Mouse (Mus musculus) telencephalon, adult 2 months (tissue): ENCODE data around the gene Prpsap1.
"Not testable (repeated sequence)": the region's sequence is repeated elsewhere in the genome, so short reads cannot be mapped to it uniquely, and the experiment has no call there.

ENCODE experiments used
- DNase-seq: peaks from one replicate; pipeline ENCODE4 v3.0.0-alpha.2; 2011; ENCODE audit warnings: low read depth, low spot score

Gene Prpsap1

GRCm38 (mm10) chr11:116488693-116489375, 5.2 kb downstream of the Prpsap1 start:
- no peak for DNase-seq

- DNase-seq = no peak
Observed at GRCm38 (mm10) chr11:116488207-116488606, 5.8 kb downstream of the Prpsap1 start.

- DNase-seq = no peak
Observed at GRCm38 (mm10) chr11:116484261-116484660, 9.7 kb downstream of the Prpsap1 start.

- no peak for DNase-seq
Observed at GRCm38 (mm10) chr11:116481776-116482175, 12.2 kb downstream of the Prpsap1 start.

- no peak for DNase-seq
Observed at GRCm38 (mm10) chr11:116480975-116481374, 13.0 kb downstream of the Prpsap1 start.

GRCm38 (mm10) chr11:116479832-116480231, 14.2 kb downstream of the Prpsap1 start:
- DNase-seq = no peak

- DNase-seq = no peak
Observed at GRCm38 (mm10) chr11:116478978-116479377, 15.0 kb downstream of the Prpsap1 start.

- no peak for DNase-seq
Observed at GRCm38 (mm10) chr11:116477160-116477759, 16.7 kb downstream of the Prpsap1 start.

- DNase-seq = no peak
Observed at GRCm38 (mm10) chr11:116476696-116477095, 17.3 kb downstream of the Prpsap1 start.

GRCm38 (mm10) chr11:116476041-116476440, 18.0 kb downstream of the Prpsap1 start:
- no peak for DNase-seq

- no peak for DNase-seq
Observed at GRCm38 (mm10) chr11:116472275-116472674, 21.7 kb downstream of the Prpsap1 start.

GRCm38 (mm10) chr11:116470896-116471295, 23.1 kb downstream of the Prpsap1 start:
- DNase-seq = no peak

GRCm38 (mm10) chr11:116470249-116470648, 23.8 kb downstream of the Prpsap1 start:
- DNase-seq = no peak

GRCm38 (mm10) chr11:116468338-116468737, 25.7 kb downstream of the Prpsap1 start:
- DNase-seq = not testable (repeated sequence)

- DNase-seq = no peak
Observed at GRCm38 (mm10) chr11:116466141-116466540, 27.9 kb downstream of the Prpsap1 start, which contains the start of gene Qrich2. TSS of gene Qrich2 (minus strand) at chr11:116466241.

- DNase-seq = peak; percentile 56
Observed at GRCm38 (mm10) chr11:116463833-116464232, 30.2 kb downstream of the Prpsap1 start.

- no peak for DNase-seq
Observed at GRCm38 (mm10) chr11:116463338-116463737, 30.7 kb downstream of the Prpsap1 start.

- DNase-seq = no peak
Observed at GRCm38 (mm10) chr11:116459786-116460185, 34.2 kb downstream of the Prpsap1 start.

- no peak for DNase-seq
Observed at GRCm38 (mm10) chr11:116456234-116456633, 37.8 kb downstream of the Prpsap1 start.

GRCm38 (mm10) chr11:116453889-116454288, 40.1 kb downstream of the Prpsap1 start:
- DNase-seq = no peak

- DNase-seq = no peak
Observed at GRCm38 (mm10) chr11:116449341-116449740, 44.7 kb downstream of the Prpsap1 start.

- no peak for DNase-seq
Observed at GRCm38 (mm10) chr11:116447822-116448221, 46.2 kb downstream of the Prpsap1 start.

- DNase-seq = no peak
Observed at GRCm38 (mm10) chr11:116446308-116446887, 47.6 kb downstream of the Prpsap1 start.
